Mouse (Mus musculus): Measurements from ENCODE around the gene Lyz2.
"Not testable (repeated sequence)": the region's sequence is repeated elsewhere in the genome, so short reads cannot be mapped to it uniquely, and the experiment has no call there.

Gene Lyz2

DNA sequence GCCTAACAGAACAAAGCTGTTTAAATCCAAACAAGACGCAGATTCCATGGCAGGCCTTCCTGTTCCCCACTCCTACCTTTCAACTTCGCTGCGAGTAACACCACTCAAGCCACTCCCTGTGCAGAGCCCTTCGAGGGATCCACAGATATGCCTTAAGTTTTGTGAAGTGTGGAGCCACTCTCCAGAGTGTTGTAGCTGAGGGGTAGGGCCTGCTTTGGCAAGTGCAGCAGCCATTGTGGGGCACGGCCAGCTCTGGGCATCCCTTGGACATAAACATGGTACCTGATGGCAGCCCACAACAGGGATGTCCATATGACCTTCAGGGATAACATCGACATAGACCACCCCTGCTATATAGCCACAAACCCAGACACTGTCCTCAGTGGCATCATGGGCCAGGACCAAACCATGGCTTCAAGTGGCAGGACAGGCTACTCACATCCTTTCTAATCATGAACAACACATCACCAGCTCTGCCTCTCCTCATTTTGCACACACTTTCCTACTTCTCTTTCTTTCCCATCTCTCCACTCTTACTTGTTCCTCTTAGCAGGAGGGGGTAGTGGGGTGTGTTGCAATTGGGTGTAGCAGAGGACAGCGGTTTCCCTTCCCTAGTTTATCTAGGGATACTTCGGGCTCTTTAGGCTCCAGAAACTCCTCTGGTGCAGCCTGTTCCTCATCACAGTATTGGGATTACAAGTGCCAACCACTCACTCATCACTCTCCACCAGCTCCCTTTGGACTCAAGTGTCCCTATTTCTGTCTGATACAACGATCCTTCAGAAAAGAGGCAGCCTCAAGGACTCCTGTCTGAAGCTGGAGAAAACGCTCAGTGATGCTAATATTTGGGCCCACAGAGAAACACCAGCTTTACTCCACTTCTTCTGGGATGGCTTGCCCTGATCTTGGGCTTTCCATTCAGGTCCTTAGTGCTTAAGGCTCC, 2.7 kb upstream of the Lyz2 start:
- no peak for DNase-seq

DNA sequence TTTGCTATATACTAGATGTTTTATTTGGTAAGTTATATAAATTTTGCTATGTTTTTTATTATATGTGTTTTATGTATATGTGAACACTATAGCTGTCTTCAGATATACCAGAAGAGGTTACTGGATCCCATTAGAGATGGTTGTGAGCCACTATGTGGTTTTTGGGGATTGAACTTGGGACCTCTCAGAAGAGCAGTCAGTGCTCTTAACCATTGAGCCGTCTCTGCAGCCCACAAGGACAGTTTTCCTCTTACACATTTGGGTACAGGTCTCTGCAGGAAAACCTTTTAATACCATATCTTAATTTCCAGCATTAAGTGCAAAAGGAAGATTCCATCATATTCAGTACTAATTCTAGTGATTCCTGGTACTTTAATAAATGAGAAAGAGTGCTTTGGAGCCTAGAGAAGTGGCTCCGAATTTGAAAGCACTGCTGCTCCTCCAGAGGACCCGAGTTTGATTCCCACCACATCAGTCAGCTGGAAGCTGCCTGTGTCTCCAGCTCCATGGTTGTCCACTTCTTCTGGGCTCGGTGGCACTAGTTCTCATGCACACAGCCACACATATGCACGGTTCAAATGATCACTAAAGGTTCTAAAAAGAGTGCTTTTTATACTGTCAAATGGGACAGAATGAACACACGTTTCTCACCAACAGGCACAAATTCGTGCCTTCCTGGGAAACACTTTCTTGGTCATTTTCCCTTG, 1.9 kb upstream of the Lyz2 start:
- no peak for DNase-seq

DNA sequence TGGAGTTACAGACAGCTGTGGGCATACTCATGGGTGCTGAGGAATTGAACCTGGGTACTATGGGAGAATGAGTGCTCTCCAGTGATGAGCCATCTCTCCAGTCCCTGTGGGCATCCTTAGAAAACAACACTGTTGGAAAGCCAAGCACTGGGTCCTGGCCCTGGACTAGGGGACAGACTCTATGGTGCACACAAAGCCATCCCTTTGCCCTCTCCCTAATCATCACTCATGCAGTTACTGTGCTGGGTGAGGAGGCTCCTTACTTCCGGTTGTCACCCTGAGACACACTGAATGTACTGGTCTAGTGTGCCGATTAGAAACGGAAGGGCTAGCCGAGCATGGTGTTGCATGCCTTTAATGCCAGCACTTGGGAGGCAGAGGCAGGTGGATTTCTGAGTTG, 1.1 kb upstream of the Lyz2 start:
- not testable (repeated sequence) for DNase-seq

DNA sequence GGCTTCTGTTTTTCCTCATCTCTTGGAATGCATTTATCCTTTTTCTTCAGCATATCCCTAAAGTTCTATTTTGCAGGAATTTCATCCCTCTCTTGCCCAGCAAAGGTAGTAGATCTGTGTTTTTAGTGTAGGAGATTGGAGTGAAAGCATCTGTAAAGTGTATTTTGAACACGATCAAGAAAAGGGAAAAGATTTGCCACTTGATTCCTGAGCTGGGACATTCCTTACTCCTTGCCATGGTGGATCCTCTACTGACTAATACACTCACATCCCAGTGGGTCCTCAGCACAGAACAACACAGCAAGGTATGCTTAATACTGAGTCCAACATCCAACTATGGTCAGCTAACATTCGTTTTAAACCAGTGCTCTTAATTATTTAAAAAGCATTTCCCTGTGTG, 430 bp upstream of the Lyz2 start:
- DNase-seq = no peak

DNA sequence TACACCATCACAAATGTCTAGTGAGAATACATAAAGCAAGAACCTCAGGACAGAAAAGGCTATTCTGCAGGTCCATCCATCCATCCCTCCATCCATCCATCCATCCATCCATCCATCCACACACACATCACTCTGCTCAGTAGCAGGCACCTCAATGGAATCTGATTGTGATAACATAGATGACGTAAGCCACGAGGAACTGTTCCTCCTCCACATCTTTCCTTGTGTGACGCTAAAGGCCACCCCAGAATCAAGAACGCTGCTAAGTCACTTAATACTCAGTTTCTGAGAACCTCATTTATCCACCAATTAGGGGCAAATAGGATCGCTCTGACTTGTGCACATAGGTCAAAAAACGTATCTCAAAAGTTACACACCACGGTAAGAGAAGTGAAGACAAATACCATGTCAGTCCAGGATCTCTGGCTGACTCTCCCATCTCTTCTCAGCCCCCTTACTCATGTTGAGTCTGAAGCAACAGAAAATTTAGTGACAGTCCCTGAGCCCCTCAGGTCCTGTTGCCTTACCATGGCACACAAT, 670 bp downstream of the Lyz2 start:
- DNase-seq = no peak

DNA sequence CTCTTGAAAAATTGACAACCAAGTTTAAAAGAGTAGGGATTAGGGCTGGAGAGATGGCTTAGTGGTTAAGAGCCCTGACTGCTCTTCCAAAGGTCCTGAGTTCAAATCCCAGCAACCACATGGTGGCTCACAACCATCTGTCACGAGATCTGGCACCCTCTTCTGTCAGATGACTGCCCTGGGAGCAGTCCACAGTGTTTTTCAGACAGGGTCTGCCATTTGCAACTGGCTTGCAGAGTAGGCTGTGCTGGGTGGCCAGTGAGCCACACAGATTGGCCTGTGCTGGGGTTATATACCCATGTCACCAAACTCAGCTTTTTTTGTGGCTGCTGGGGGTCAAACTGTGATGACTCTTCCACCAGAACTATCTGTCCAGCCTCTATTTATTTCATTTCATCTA, 2.1 kb downstream of the Lyz2 start:
- peak; percentile 23 for DNase-seq

DNA sequence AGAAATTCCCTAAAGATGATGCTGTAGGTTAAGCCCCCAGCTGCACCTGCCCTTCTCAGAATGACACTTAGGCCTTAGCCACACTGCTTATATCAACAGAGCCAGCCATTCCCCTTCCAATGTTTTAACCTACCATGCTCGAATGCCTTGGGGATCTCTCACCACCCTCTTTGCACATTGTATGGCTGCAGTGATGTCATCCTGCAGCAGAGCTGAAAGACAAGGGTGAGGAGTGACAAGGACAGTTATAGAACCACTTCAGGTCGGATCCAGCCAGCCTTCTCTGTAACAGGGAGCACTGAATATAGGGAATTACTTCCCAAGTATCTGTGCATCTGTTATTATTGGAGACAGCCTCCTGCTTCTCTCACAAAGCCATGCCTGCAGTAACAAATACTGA, 3.6 kb downstream of the Lyz2 start:
- DNase-seq = not testable (repeated sequence)

DNA sequence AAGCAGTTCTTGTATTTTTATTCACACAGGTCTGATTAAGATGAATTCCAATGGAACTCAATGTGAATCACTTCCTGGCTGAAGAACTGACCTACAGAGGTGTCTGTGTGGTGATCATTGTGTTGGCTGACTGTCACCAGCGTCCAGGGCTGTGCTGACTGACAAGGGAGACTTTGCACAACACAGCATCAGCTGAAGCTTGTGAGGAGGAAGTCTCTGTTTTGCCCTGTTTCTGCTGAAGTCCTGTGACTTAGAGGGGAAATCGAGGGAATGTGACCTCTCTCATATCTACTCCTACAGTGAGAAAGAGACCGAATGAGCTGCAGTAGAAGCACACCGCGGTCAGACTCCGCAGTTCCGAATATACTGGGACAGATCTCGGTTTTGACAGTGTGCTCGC, 4.3 kb downstream of the Lyz2 start:
- DNase-seq = not testable (repeated sequence)

DNA sequence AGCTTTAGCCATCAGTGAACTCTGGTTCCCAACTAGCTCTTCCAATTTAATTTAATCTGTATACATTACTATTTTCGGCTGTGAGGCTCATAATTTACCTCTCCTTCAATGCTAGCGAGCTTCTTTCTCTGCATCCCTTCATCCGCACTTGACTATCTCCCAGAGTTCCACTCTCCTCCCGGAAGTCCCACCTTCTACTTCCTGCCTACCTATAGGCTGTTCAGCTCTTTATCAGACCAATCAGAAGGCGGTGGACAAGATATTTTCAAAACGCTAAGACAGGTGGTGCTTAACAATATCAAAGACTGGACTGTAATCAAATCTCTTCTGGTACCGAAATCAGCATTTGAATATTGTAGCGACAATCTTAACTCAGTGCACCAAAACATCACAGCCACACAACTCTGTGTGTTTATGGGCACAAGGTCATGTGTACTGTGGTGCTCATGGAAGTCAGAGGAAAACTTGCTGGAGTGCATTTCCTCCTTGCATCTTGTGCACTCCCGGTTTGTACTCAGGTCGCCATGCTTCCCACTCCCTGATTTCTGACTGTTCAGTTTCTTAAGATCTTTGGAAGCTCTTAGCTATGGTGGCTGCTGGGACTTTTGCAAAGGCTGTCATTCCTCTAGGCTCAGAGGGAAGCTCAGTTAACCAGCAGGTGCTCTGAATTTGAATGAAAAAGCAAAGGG, 6.3 kb downstream of the Lyz2 start:
- no peak for DNase-seq

DNA sequence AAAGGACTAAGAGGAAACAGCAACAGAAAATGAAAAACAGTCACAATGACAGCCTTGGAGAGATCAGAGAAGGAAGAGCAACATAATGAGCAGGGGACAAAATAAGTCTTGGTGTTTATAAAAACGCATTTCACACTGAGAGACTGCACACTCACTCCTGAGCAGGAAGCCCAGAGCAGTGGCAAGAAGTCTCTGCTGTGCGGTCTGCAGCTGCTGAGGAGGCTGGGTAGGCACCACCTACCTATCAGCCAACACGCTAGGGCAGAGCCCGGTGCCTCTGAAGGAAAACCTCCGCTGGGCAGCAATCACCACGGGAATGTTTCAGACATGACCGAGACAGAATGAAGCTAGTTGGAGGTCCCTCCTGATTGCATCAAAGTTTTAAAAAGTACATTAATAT, 7.5 kb downstream of the Lyz2 start:
- DNase-seq = not testable (repeated sequence)

DNA sequence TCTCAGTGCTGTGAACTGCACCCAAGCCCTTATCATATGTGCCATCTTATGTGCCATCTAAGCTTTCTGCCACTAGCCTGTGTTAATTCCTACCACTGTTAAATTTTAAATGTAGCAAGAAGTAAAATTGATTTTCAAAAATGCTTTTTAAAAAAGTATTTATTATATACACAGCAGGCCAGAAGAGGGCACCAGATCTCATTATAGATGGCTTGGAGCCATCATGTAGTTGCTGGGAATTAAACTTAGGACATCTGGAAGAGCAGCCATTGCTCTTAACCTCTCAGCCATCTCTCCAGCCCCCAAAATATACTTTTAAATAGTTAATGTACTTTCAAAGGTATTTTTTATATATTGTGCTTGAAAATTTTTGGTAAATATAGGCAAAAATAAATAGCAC, 10.1 kb downstream of the Lyz2 start:
- DNase-seq = no peak

DNA sequence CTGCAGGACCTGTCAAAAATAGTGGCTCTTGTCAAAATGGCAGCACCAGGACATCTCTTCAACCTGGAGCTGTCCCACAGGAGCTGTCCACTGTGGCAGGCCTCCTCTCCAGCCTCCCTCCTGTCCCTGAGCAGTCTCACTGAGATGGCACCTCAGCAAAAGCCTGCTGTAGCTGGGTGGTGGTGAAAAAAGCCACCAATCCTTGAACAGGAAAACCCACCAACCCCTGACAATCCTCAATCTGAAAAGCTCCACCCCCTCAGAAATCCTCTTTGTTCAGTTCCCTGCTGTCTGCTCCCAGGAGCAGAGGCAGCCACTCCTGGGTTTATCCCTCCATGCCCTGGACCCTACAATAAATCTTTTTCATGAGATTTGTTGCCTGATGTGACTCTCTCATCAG, 22.3 kb downstream of the Lyz2 start:
- DNase-seq = no peak

DNA sequence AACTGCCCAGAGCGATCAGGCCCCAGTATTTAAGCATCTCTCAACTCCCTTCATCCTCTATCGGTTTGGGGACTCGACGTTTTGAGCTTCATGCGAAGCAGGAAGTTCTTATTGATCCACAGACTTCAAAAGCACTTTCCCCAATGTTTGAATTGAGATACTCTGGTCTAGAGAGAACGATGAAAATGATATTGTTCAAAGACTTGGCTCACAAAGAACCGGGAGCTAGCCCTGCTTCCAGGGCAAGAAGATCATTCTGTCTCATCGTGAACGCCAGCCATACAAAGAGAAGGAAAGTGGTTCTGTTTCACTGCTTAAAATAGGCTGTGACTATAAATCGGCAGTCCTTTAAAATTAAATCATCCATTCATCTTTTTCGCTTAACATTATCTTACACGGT, 43.5 kb downstream of the Lyz2 start, which contains the start of gene 9530003J23Rik:
Gene 9530003J23Rik (minus strand): TSS at position 101 of the 400 bp plus-strand sequence.
- DNase-seq = no peak

DNA sequence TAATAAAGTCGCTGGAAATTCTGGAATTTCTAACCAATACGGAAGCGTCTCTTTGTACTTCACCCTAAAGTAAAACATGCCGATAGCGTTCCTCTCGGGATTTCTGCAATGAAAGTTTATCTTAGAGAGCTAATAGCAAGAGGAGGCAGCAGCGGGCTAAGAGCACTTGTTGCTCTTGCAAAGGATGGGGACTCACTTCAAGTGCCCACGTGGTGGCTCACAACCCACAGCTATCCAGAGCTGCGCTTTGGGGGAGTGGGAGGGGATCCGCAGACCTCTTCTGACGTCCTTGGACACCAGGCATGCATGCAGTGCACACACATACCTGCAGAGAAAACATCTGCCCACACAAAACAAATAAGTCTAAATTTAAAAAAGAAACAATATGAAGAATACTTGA, 46.3 kb downstream of the Lyz2 start:
- no peak for DNase-seq

DNA sequence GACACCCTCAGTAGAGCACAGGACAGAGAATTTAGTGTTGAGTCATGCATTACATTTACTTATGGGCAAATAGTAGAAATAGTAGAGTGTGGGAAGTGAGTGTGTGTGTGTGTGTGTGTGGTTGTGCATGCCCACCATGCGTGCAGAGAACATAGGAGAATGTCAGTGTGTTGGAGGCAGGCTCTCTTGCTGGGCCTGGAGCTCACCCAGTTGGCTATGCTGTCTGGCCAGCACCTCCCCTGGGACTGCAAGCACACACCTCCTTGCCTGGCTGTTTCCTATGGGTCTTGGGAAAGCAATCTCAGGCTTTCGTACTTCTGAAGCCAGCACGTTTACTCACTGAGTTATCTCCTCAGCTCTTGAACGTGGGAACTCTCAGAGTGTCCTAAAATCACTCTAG, 47.3 kb downstream of the Lyz2 start:
- DNase-seq = no peak

DNA sequence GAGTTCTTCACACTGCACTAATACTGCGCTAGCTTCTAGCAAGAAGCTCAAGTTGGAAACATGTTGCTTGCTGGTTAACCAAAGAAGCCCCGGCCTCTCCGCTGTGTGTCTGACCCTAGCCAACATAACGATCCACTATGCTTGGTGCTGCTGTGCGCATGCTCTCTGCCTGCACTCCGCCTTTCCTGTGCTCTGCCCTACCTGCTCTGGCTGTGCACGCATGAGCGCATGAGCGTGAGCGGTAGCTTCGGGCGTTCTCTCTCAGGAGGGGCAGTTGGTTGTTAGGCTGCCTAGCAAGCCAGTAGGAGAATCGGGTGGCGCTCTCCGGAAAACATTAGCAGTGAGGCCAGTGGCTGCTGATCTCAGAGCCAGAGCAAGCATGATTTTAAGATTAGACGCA, 52.3 kb downstream of the Lyz2 start:
- DNase-seq = peak; percentile 12

All from thymus, postnatal 14 days (tissue).